Mouse (Mus musculus): ENCODE data around the gene Baz1b. TPM values are rescaled to one million over a fixed set of nuclear protein-coding genes. Genes with fewer than 3 reads are reported as not detected.

Gene Baz1b
- polyA plus RNA-seq, 1 experiment from 2014 or later = 20.5 TPM

- Histone ChIP-seq H3K27me3 (replicated peaks; ENCODE audit: control insufficient read depth, insufficient read depth, low read length) (no peaks in the 10 kb centered on the region), H3K36me3 (ENCODE audit: control insufficient read depth, insufficient read depth, low read length) (peaks cover 17% of the 10 kb centered on the region), H3K4me2 (ENCODE audit: low read length) (no peak overlapping the region), H3K9me3 (ENCODE audit: control insufficient read depth, low read length) (no peaks in the 10 kb centered on the region), H3K27ac (ENCODE audit: low read depth, low read length) (no peak overlapping the region; the same call in 1 of the 2 replicates), H3K9ac (ENCODE audit: low read depth, low read length) (no peak overlapping the region), H3K4me1 (ENCODE audit: control insufficient read depth, insufficient read depth, low read depth, low read length) (peaks cover 19% of the 10 kb centered on the region), H3K4me3 (ENCODE audit: low read length) (no peak overlapping the region)
- WGBS = 34% methylated on average over 3 of the region's 3 CpGs
- no peak for ATAC-seq
Observed at GRCm38 (mm10) chr5:135185596-135185995, 1.5 kb upstream of the Baz1b start.

DNA sequence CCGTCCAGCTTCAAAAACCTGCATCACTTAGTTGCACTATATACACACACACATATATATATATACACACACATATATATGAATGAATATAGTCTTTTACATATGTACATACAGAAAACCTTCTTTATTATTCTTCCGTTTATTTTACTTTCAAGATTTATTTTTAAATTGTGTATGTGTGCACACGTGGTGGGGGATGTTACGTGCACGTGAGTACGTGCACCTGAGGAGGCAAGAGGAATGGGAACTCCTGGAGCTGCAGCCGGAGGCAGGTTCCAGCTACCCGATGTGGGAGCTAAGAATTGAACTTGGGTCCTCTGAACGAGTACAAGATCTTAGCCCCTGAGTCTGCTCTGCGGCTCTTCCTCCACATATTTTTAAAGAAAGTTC is 838 bp upstream of the Baz1b start:
- peaks cover 19% of the 10 kb centered on the region for H3K4me1 ChIP-seq (ENCODE audit: control insufficient read depth, insufficient read depth, low read depth, low read length)
- peak overlapping the region; percentile 68 for H3K4me2 ChIP-seq (ENCODE audit: low read length)
- ATAC-seq = peak; percentile 8; the same call in 1 of the 2 replicates
- peaks cover 11% of the 10 kb centered on the region for H3K36me3 ChIP-seq (ENCODE audit: control insufficient read depth, insufficient read depth, low read length)
- WGBS = 18% methylated on average over 10 of the region's 10 CpGs
- H3K9me3 ChIP-seq (ENCODE audit: control insufficient read depth, low read length) = no peaks in the 10 kb centered on the region
- no peaks in the 10 kb centered on the region for H3K27me3 ChIP-seq (replicated peaks; ENCODE audit: control insufficient read depth, insufficient read depth, low read length)
- H3K27ac ChIP-seq (ENCODE audit: low read depth, low read length) = peak overlapping the region; percentile 90
- peak overlapping the region; percentile 99 for H3K4me3 ChIP-seq (ENCODE audit: low read length)
- H3K9ac ChIP-seq (ENCODE audit: low read depth, low read length) = peak overlapping the region; percentile 68

GRCm38 (mm10) chr5:135187349-135188213 is 517 bp downstream of the Baz1b start:
- Histone ChIP-seq H3K27ac (ENCODE audit: low read depth, low read length) (peak overlapping the region; percentile 96), H3K4me3 (ENCODE audit: low read length) (peak overlapping the region; percentile 99), H3K9me3 (ENCODE audit: control insufficient read depth, low read length) (no peaks in the 10 kb centered on the region), H3K36me3 (ENCODE audit: control insufficient read depth, insufficient read depth, low read length) (no peaks in the 10 kb centered on the region), H3K4me2 (ENCODE audit: low read length) (peak overlapping the region; percentile 92), H3K4me1 (ENCODE audit: control insufficient read depth, insufficient read depth, low read depth, low read length) (peaks cover 22% of the 10 kb centered on the region), H3K27me3 (replicated peaks; ENCODE audit: control insufficient read depth, insufficient read depth, low read length) (no peaks in the 10 kb centered on the region), H3K9ac (ENCODE audit: low read depth, low read length) (peak overlapping the region; percentile 97)
- WGBS = under 1% methylated on average over 67 of the region's 102 CpGs
- ATAC-seq = peak; percentile 57

- H3K27ac ChIP-seq (ENCODE audit: low read depth, low read length) = peak overlapping the region; percentile 96
- no peaks in the 10 kb centered on the region for H3K36me3 ChIP-seq (ENCODE audit: control insufficient read depth, insufficient read depth, low read length)
- H3K27me3 ChIP-seq (replicated peaks; ENCODE audit: control insufficient read depth, insufficient read depth, low read length) = no peaks in the 10 kb centered on the region
- H3K9me3 ChIP-seq (ENCODE audit: control insufficient read depth, low read length) = no peaks in the 10 kb centered on the region
- no peak for ATAC-seq
- 1% methylated on average over 8 of the region's 8 CpGs for WGBS
- peak overlapping the region; percentile 99 for H3K4me3 ChIP-seq (ENCODE audit: low read length)
- H3K4me1 ChIP-seq (ENCODE audit: control insufficient read depth, insufficient read depth, low read depth, low read length) = peaks cover 25% of the 10 kb centered on the region
- H3K9ac ChIP-seq (ENCODE audit: low read depth, low read length) = peak overlapping the region; percentile 97
- peak overlapping the region; percentile 92 for H3K4me2 ChIP-seq (ENCODE audit: low read length)
Observed at GRCm38 (mm10) chr5:135188214-135188554, 1.1 kb downstream of the Baz1b start.

DNA sequence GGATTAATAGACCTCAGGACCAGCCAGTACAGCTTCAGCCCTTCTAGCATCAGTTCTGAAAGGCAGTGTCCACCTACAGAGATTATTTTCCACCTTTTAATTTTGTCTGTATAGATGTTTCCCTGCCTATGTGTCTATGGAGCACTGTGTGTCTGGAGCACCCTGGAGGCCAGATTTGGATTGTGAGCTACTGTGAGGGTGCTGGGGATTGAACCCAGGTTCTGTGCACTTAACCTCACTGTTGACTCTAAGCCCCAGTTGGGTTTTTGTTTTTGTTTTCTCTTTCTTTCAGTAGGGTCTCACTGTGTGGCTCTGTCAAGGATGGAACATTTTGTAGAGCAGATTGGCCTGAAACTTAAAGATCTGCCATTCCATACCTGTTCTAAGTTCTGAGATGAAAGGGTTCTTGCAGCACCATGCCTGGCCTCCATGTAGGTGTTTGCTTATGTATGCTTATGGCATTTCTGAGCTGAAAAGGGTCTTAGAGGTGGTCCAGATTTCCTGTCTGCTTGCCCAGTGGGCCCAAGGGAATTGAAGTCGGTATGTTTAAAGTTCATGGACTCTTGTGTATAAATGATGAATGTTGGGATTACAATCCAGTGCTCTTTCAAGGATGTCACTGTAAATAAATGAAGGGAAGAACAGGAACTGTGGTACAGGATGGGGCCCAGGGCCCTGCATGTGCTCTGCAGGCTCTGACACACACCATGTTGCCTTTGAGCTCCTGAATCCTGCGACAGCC is 2.4 kb downstream of the Baz1b start:
- Histone ChIP-seq H3K4me2 (ENCODE audit: low read length) (peak overlapping the region; percentile 92), H3K9ac (ENCODE audit: low read depth, low read length) (peak overlapping the region; percentile 50), H3K4me1 (ENCODE audit: control insufficient read depth, insufficient read depth, low read depth, low read length) (peaks cover 25% of the 10 kb centered on the region), H3K36me3 (ENCODE audit: control insufficient read depth, insufficient read depth, low read length) (no peaks in the 10 kb centered on the region), H3K9me3 (ENCODE audit: control insufficient read depth, low read length) (no peaks in the 10 kb centered on the region), H3K27me3 (replicated peaks; ENCODE audit: control insufficient read depth, insufficient read depth, low read length) (no peaks in the 10 kb centered on the region), H3K27ac (ENCODE audit: low read depth, low read length) (no peak overlapping the region), H3K4me3 (ENCODE audit: low read length) (peak overlapping the region; percentile 2; the same call in 1 of the 2 replicates)
- 62% methylated on average over 2 of the region's 2 CpGs for WGBS
- ATAC-seq = no peak

DNA sequence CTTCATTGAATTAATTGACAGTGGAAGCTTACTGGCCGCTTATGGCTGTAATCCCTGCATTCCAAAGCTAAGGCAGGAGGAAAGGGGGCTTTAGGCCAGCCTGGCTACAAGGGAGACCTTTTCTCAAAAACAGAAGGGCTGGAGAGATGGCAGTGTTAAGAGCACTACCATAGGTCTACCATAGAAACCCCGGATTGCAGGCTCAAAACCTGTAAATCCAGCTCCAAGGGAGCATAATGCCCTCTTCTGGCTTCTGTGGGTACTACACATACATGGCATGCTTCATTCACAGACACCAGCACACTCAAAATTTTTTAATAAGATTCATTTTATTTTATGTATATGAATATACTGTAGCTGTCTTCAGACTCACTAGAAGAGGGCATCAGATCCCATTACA is 4.6 kb downstream of the Baz1b start:
- ATAC-seq = no peak
- no peak overlapping the region for H3K4me3 ChIP-seq (ENCODE audit: low read length)
- no peak overlapping the region for H3K4me2 ChIP-seq (ENCODE audit: low read length)
- H3K36me3 ChIP-seq (ENCODE audit: control insufficient read depth, insufficient read depth, low read length) = no peaks in the 10 kb centered on the region
- H3K4me1 ChIP-seq (ENCODE audit: control insufficient read depth, insufficient read depth, low read depth, low read length) = peaks cover 25% of the 10 kb centered on the region
- 32% methylated on average over 2 of the region's 2 CpGs for WGBS
- H3K9me3 ChIP-seq (ENCODE audit: control insufficient read depth, low read length) = no peaks in the 10 kb centered on the region
- no peaks in the 10 kb centered on the region for H3K27me3 ChIP-seq (replicated peaks; ENCODE audit: control insufficient read depth, insufficient read depth, low read length)
- H3K9ac ChIP-seq (ENCODE audit: low read depth, low read length) = no peak overlapping the region
- no peak overlapping the region for H3K27ac ChIP-seq (ENCODE audit: low read depth, low read length)

DNA sequence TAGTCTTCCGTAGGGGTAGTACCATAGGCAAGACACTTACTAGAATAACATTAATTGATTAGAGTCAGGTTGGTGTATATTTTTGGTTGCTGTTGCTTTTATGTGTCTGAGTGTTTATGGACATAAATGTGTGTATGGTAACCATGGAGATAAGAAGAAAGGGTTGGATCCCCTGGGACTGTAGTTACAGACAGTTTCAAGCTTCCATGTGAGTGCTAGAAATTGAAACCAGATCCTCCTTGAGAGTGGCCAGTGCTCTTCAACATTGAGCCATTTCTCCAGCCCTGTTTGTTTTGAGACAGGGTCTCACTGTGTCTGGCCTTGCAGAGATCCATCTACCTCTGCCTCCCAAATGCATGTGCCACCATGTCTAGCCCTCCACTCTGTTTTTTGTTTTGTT is 5.4 kb downstream of the Baz1b start:
- ATAC-seq = no peak
- Histone ChIP-seq H3K4me3 (ENCODE audit: low read length) (no peak overlapping the region), H3K4me1 (ENCODE audit: control insufficient read depth, insufficient read depth, low read depth, low read length) (peaks cover 25% of the 10 kb centered on the region), H3K4me2 (ENCODE audit: low read length) (no peak overlapping the region), H3K36me3 (ENCODE audit: control insufficient read depth, insufficient read depth, low read length) (no peaks in the 10 kb centered on the region), H3K9me3 (ENCODE audit: control insufficient read depth, low read length) (no peaks in the 10 kb centered on the region), H3K27me3 (replicated peaks; ENCODE audit: control insufficient read depth, insufficient read depth, low read length) (no peaks in the 10 kb centered on the region), H3K9ac (ENCODE audit: low read depth, low read length) (no peak overlapping the region), H3K27ac (ENCODE audit: low read depth, low read length) (no peak overlapping the region)
- 91% methylated on average over 1 of the region's 1 CpGs for WGBS

DNA sequence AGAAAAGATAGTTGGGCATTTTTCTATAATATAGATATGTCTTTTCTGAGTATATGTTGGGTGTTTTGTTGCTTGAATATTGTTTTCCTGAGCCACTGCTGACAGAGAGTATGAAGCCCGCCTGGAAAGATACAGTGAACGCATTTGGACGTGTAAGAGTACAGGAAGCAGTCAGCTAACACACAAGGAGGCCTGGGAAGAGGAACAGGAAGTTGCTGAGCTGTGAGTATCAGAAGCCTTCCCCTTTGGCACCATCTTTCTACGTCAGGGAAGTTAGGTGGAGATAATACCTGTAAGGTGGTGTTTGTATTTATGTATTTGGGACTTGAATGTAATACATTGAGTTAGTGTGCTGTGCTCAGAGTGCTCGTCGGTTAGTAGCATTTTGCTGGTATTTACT is 9.3 kb downstream of the Baz1b start:
- H3K36me3 ChIP-seq (ENCODE audit: control insufficient read depth, insufficient read depth, low read length) = 0 out of 2 replicates have a peak, but pooled peaks cover 2% of the 10 kb centered on the region
- H3K27me3 ChIP-seq (replicated peaks; ENCODE audit: control insufficient read depth, insufficient read depth, low read length) = no peaks in the 10 kb centered on the region
- no peak for ATAC-seq
- no peak overlapping the region for H3K9ac ChIP-seq (ENCODE audit: low read depth, low read length)
- H3K27ac ChIP-seq (ENCODE audit: low read depth, low read length) = no peak overlapping the region
- no peak overlapping the region for H3K4me3 ChIP-seq (ENCODE audit: low read length)
- WGBS = 90% methylated on average over 6 of the region's 6 CpGs
- no peaks in the 10 kb centered on the region for H3K9me3 ChIP-seq (ENCODE audit: control insufficient read depth, low read length)
- no peak overlapping the region for H3K4me2 ChIP-seq (ENCODE audit: low read length)
- H3K4me1 ChIP-seq (ENCODE audit: control insufficient read depth, insufficient read depth, low read depth, low read length) = peaks cover 7% of the 10 kb centered on the region

- no peak overlapping the region for H3K4me2 ChIP-seq (ENCODE audit: low read length)
- H3K9ac ChIP-seq (ENCODE audit: low read depth, low read length) = no peak overlapping the region
- WGBS = 95% methylated on average over 3 of the region's 3 CpGs
- ATAC-seq = no peak
- H3K36me3 ChIP-seq (ENCODE audit: control insufficient read depth, insufficient read depth, low read length) = peaks cover 15% of the 10 kb centered on the region
- H3K27ac ChIP-seq (ENCODE audit: low read depth, low read length) = no peak overlapping the region
- H3K4me3 ChIP-seq (ENCODE audit: low read length) = no peak overlapping the region
- H3K9me3 ChIP-seq (ENCODE audit: control insufficient read depth, low read length) = no peaks in the 10 kb centered on the region
- H3K27me3 ChIP-seq (replicated peaks; ENCODE audit: control insufficient read depth, insufficient read depth, low read length) = no peaks in the 10 kb centered on the region
- no peaks in the 10 kb centered on the region for H3K4me1 ChIP-seq (ENCODE audit: control insufficient read depth, insufficient read depth, low read depth, low read length)
Observed at GRCm38 (mm10) chr5:135202763-135203162, 15.7 kb downstream of the Baz1b start.

Data from hindbrain, embryonic 16.5 days (tissue).